Mouse (Mus musculus) MEL-GATA-1-ER (cell line): Measurements from ENCODE around the gene Syn3.

ENCODE experiments used
- DNase-seq: peaks from one replicate; pipeline ENCODE4 v3.0.0-alpha.2; 2012; ENCODE audit warnings: low read depth; ENCODE audit errors: extremely low read depth

The Syn3 gene

GRCm38 (mm10) chr10:86009688-86010087 lies 489.0 kb downstream of the Syn3 start:
- no peak for DNase-seq

GRCm38 (mm10) chr10:86006455-86006854 lies 492.2 kb downstream of the Syn3 start:
- DNase-seq = no peak
